Mouse (Mus musculus) CD4-positive, CD25-positive, alpha-beta regulatory T cell (primary cell): ENCODE results near the gene Kcnj9. TPM values are rescaled to one million over a fixed set of nuclear protein-coding genes. Genes with fewer than 3 reads are reported as not detected.

Source experiments
- polyA plus RNA-seq: library from polyadenylated mRNA; unstranded; fragments of 100-300 nt; shearing (Covaris generic); gene quantifications from one replicate; pipeline ENCODE4 v1.2.1, GENCODE M21; 2017

Kcnj9 gene
- polyA plus RNA-seq: not detected

DNA sequence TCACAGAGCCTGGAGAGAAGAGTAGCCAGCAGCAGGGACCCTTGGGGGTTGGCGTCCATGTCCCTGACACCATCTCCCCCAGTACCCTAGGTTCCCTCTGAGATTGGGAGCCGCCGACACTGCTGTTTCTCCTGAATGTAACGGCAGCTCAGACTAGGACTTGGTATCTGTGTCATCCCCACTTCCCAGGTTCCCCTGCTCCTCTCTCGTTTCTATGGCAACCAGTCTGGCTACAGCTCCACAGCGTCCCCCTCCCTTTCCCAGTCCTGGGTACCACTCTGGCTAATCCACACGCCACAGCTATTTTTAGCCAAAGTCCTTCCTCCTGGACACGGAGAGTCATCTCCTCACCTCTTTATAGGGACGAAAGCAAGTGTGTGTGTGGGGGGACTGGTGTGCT is at the start of gene Kcnj9:
TSS of gene Kcnj9 (minus strand) at position 188 of the 400 bp plus-strand sequence.

DNA sequence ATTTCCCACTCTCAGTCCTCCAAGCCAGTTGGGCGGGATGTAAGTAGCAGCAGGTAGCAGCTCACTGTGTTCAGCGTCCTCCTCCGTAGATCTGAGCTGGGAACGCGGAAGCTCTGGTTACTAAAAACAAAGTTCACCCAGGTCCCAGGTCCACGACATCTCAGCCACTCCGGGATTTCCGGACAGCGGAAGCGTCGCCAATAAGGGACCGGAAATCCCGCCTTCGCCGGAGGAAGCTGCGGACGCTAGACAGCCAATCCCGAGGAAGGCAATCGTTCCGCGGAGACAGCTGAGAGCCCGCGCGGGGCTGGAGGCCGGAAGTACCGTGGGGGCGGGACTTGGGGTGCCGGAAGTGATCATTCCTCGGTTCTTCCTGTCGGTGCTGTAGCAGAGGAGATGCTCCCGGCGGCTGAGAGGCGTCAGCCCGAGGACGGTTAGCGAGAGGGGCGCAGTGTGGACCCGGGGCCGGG is 47.1 kb upstream of the Kcnj9 start, which contains the start of gene Pigm:
TSS of gene Pigm (plus strand) at position 349 of the 470 bp plus-strand sequence.

DNA sequence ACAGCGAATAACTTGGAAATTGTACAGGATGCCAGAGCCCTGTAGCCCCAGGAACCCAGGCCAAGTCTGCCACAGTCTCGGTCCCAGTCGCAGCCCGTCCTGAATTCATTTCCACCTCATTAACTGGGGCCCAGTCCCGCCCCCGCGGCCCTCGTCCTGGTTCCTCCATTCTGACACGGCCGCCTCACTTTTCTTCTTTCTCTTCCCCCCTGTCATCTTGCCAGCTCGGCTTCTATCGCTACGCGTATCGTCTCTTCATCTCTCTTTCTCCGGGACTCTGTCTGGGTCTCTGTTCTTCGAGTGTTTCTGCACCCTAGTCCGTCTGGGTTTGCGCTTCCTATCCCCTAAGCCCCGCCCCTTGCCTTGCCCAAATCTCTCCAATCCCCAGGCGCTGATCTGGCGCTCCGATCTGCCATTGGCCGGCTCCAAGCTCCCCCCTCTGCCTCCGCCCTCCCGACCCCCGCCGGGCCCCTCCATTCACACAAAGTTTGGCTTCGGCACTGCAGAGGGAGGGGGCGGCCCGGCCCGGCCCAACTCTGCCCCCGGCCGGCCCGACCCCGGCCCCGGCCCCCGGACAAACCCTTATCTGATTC is 11.7 kb upstream of the Kcnj9 start, which contains the start of gene Kcnj10:
TSS of gene Kcnj10 (plus strand) at position 482 of the 593 bp plus-strand sequence.

DNA sequence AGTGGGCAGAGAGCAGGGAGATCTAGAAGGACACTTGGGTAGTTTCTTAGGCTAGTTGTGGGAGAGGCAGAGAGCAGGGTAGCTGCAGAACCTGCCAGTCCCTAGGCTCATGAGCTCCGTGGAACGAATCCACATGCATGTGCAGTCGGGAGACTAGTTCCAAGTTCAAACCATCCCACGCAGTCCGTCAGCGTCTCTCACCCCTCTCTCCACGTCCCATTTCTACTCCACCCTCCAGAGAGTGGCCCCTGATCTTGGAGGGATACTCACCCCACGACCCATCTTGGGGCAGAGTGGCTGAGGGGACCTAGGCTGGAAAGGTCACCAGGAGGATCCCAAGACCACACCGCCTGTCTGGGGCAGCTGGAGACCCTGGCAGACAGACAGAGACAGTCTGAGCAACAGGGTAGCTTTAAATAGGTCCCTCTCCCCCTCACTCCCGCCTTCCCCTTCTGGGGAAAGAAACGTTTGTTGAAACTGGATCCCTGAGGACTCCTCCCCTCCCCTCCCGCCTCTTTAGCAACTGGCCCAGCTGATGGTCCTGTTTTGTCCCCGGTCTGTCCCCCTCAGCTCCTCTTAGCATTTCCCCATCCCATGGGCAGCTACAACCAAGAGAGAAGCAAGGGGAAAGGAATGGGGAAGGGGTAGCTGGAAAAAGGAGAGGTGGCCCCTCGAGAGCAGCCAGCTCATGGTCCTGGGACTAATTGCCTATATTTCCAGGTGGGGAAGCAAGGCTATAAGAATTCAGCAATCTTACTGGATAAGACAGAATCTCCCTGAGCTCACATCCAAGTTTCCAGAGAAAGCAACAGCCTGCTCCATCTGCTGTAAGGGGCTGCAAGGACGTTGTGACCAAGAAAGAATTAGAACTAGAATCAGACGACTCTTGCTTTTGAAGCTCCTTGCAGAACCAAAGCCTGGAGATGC is 31.2 kb downstream of the Kcnj9 start, which contains the start of gene Atp1a2:
TSS of gene Atp1a2 (minus strand) at position 454 of the 927 bp plus-strand sequence.

Other genes starting within 250 kb of the Kcnj9 start
- 220 TPM for gene Copa, start 246.8 kb downstream of the Kcnj9 start, polyA plus RNA-seq
- gene Ncstn, start 246.5 kb downstream of the Kcnj9 start, polyA plus RNA-seq: 125 TPM
- gene Pex19, start 202.6 kb downstream of the Kcnj9 start, polyA plus RNA-seq: 62.8 TPM
- 154 TPM for gene Dcaf8, start 181.2 kb downstream of the Kcnj9 start, polyA plus RNA-seq
- gene Pea15a, start 122.5 kb downstream of the Kcnj9 start, polyA plus RNA-seq: 71.5 TPM
- not detected for gene Casq1, start 109.5 kb downstream of the Kcnj9 start, polyA plus RNA-seq
- not detected for gene Atp1a4, start 70.9 kb downstream of the Kcnj9 start, polyA plus RNA-seq
- 30.5 TPM for gene Igsf8, start 67.7 kb downstream of the Kcnj9 start, polyA plus RNA-seq
- 0.77 TPM for gene Atp1a2, start 31.3 kb downstream of the Kcnj9 start, polyA plus RNA-seq
- not detected for gene Kcnj10, start 11.9 kb upstream of the Kcnj9 start, polyA plus RNA-seq
- 9.4 TPM for gene Pigm, start 47.2 kb upstream of the Kcnj9 start, polyA plus RNA-seq
- not detected for gene Slamf9, start 146.0 kb upstream of the Kcnj9 start, polyA plus RNA-seq
- 2.0 TPM for gene Igsf9, start 152.5 kb upstream of the Kcnj9 start, polyA plus RNA-seq
- gene Tagln2, start 170.7 kb upstream of the Kcnj9 start, polyA plus RNA-seq: 262 TPM
- gene Cfap45, start 191.5 kb upstream of the Kcnj9 start, polyA plus RNA-seq: 0.07 TPM
- gene Vsig8, start 226.6 kb upstream of the Kcnj9 start, polyA plus RNA-seq: not detected